Mouse (Mus musculus) spleen, adult 2 months (tissue): ENCODE measurements around the gene Bpifa2.

Source experiments
- CTCF ChIP-seq: fragments of 200-500 bp; IDR thresholded peaks from 2 replicates; pipeline ENCODE4 v1.5.1; 2011; ENCODE audit warnings: mild to moderate bottlenecking, inconsistent platforms; ENCODE audit not compliant: insufficient read depth, insufficient read length, insufficient replicate concordance; ENCODE audit errors: extremely low read depth
- POLR2A ChIP-seq: fragments of 200-500 bp; IDR thresholded peaks from 2 replicates; pipeline ENCODE4 v1.6.1; 2011; ENCODE audit warnings: low read depth, low read length, inconsistent platforms

GRCm38 (mm10) chr2:154007965-154008364 is at the start of gene Bpifa2:
- no peak for TF ChIP-seq POLR2A
- no peak for TF ChIP-seq CTCF
